Mouse (Mus musculus) liver, postnatal 0 days (tissue): ENCODE results near the gene Kcna3.

Experiments used
- CTCF ChIP-seq: sonication (generic); IDR thresholded peaks from 2 replicates; pipeline ENCODE4 v1.5.1; 2016; ENCODE audit warnings: antibody characterized with exemption, low read depth
- EP300 ChIP-seq: IDR thresholded peaks from 2 replicates; pipeline ENCODE4 v1.6.1; 2016; ENCODE audit warnings: antibody characterized with exemption, low read depth, mild to moderate bottlenecking

DNA sequence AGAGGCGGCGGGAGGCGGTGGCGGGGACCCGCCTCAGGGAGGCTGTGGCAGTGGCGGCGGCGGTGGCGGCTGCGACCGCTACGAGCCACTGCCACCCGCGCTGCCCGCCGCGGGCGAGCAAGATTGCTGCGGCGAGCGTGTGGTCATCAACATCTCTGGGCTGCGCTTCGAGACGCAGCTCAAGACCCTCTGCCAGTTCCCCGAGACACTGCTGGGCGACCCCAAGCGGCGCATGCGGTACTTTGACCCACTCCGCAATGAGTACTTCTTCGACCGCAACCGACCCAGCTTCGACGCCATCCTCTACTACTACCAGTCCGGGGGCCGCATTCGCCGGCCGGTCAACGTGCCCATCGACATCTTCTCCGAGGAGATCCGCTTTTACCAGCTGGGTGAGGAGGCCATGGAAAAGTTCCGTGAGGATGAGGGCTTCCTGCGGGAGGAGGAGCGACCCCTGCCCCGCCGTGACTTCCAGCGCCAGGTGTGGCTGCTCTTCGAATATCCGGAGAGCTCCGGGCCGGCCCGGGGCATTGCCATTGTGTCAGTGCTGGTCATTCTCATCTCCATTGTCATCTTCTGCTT is 580 bp downstream of the Kcna3 start:
- TF ChIP-seq EP300 (no peak), CTCF (no peak)
